Mouse (Mus musculus): ENCODE results near the gene Mta2. TPM values are rescaled to one million over a fixed set of nuclear protein-coding genes. Genes with fewer than 3 reads are reported as not detected.
"Not testable (repeated sequence)": the region's sequence is repeated elsewhere in the genome, so short reads cannot be mapped to it uniquely, and the experiment has no call there.

Mta2 gene
- polyA plus RNA-seq, 1 experiment from 2014 or later, result 192 TPM

GRCm38 (mm10) chr19:8953135-8954039, 11.7 kb downstream of the Mta2 start, which contains the start of gene Tut1:
Gene Tut1, plus strand, starts transcription at chr19:8953847.
- Histone ChIP-seq H3K4me1 (peaks cover 32% of the 10 kb centered on the region), H3K36me3 (peaks cover 68% of the 10 kb centered on the region), H3K9me3 (no peaks in the 10 kb centered on the region), H3K4me2 (replicated peaks) (peak within 1 kb of the TSS; percentile 94), H3K4me3 (peak within 1 kb of the TSS; percentile 85), H3K27me3 (no peaks in the 10 kb centered on the region), H3K9ac (replicated peaks) (peak within 1 kb of the TSS; percentile 63), H3K27ac (replicated peaks) (peak within 1 kb of the TSS; percentile 91)
- WGBS, result 4% methylated on average over 46 of the region's 46 CpGs
- peak; percentile 96 for ATAC-seq (ENCODE audit: low FRiP score, low read depth)

GRCm38 (mm10) chr19:8954171-8954570, 12.5 kb downstream of the Mta2 start:
- H3K4me1 ChIP-seq, result peaks cover 32% of the 10 kb centered on the region
- no peaks in the 10 kb centered on the region for H3K27me3 ChIP-seq
- H3K36me3 ChIP-seq, result peaks cover 65% of the 10 kb centered on the region
- H3K27ac ChIP-seq (replicated peaks), result peak overlapping the region; percentile 91
- H3K9ac ChIP-seq (replicated peaks), result peak overlapping the region; percentile 63
- H3K4me2 ChIP-seq (replicated peaks), result peak overlapping the region; percentile 94
- no peaks in the 10 kb centered on the region for H3K9me3 ChIP-seq
- WGBS, result 9% methylated on average over 9 of the region's 9 CpGs
- H3K4me3 ChIP-seq, result peak overlapping the region; percentile 85
- ATAC-seq (ENCODE audit: low FRiP score, low read depth), result no peak

- Histone ChIP-seq H3K4me2 (replicated peaks) (no peak overlapping the region), H3K4me3 (no peak overlapping the region), H3K27ac (replicated peaks) (no peak overlapping the region), H3K4me1 (peaks cover 10% of the 10 kb centered on the region), H3K9me3 (no peaks in the 10 kb centered on the region), H3K9ac (replicated peaks) (no peak overlapping the region), H3K27me3 (no peaks in the 10 kb centered on the region), H3K36me3 (peaks cover 82% of the 10 kb centered on the region)
- WGBS, result 90% methylated on average over 2 of the region's 2 CpGs
- ATAC-seq (ENCODE audit: low FRiP score, low read depth), result no peak
These were observed 20.6 kb downstream of the Mta2 start for GRCm38 (mm10) chr19:8962256-8962655.

GRCm38 (mm10) chr19:8965075-8965474, 23.4 kb downstream of the Mta2 start:
- Histone ChIP-seq H3K27me3 (no peaks in the 10 kb centered on the region), H3K9ac (replicated peaks) (0 out of 2 replicates have a peak overlapping the region, but pooled peaks have one; percentile 66), H3K9me3 (no peaks in the 10 kb centered on the region), H3K36me3 (peaks cover 77% of the 10 kb centered on the region), H3K4me3 (no peak overlapping the region), H3K27ac (replicated peaks) (no peak overlapping the region), H3K4me1 (peaks cover 24% of the 10 kb centered on the region), H3K4me2 (replicated peaks) (no peak overlapping the region)
- 88% methylated on average over 11 of the region's 11 CpGs for WGBS
- ATAC-seq (ENCODE audit: low FRiP score, low read depth), result no peak

GRCm38 (mm10) chr19:8965771-8966170, 24.1 kb downstream of the Mta2 start:
- 89% methylated on average over 8 of the region's 8 CpGs for WGBS
- peaks cover 24% of the 10 kb centered on the region for H3K4me1 ChIP-seq
- no peak overlapping the region for H3K4me3 ChIP-seq
- H3K4me2 ChIP-seq (replicated peaks), result peak overlapping the region; percentile 54
- H3K27me3 ChIP-seq, result no peaks in the 10 kb centered on the region
- H3K9ac ChIP-seq (replicated peaks), result peak overlapping the region; percentile 66; the same call in 1 of the 2 replicates
- no peaks in the 10 kb centered on the region for H3K9me3 ChIP-seq
- no peak for ATAC-seq (ENCODE audit: low FRiP score, low read depth)
- H3K27ac ChIP-seq (replicated peaks), result peak overlapping the region; percentile 78
- peaks cover 77% of the 10 kb centered on the region for H3K36me3 ChIP-seq

GRCm38 (mm10) chr19:8966198-8966589, 24.5 kb downstream of the Mta2 start:
- Histone ChIP-seq H3K4me2 (replicated peaks) (peak overlapping the region; percentile 54), H3K36me3 (peaks cover 77% of the 10 kb centered on the region), H3K4me3 (peak overlapping the region; percentile 63), H3K27ac (replicated peaks) (peak overlapping the region; percentile 78), H3K4me1 (peaks cover 24% of the 10 kb centered on the region), H3K9me3 (no peaks in the 10 kb centered on the region), H3K9ac (replicated peaks) (peak overlapping the region; percentile 66), H3K27me3 (no peaks in the 10 kb centered on the region)
- no peak for ATAC-seq (ENCODE audit: low FRiP score, low read depth)
- WGBS, result 52% methylated on average over 5 of the region's 5 CpGs

GRCm38 (mm10) chr19:8966590-8967372, 25.1 kb downstream of the Mta2 start, which contains the start of gene Eef1g:
Gene Eef1g, plus strand, starts transcription at chr19:8967041.
- Histone ChIP-seq H3K27me3 (no peaks in the 10 kb centered on the region), H3K4me3 (peak within 1 kb of the TSS; percentile 63), H3K36me3 (peaks cover 77% of the 10 kb centered on the region), H3K9me3 (no peaks in the 10 kb centered on the region), H3K4me2 (replicated peaks) (peak within 1 kb of the TSS; percentile 80), H3K27ac (replicated peaks) (peak within 1 kb of the TSS; percentile 85), H3K4me1 (peaks cover 24% of the 10 kb centered on the region), H3K9ac (replicated peaks) (peak within 1 kb of the TSS; percentile 84)
- peak; percentile 99 for ATAC-seq (ENCODE audit: low FRiP score, low read depth)
- WGBS, result under 1% methylated on average over 52 of the region's 52 CpGs

GRCm38 (mm10) chr19:8967373-8967743, 25.7 kb downstream of the Mta2 start:
- Histone ChIP-seq H3K9ac (replicated peaks) (peak overlapping the region; percentile 84), H3K36me3 (peaks cover 77% of the 10 kb centered on the region), H3K4me2 (replicated peaks) (peak overlapping the region; percentile 80), H3K4me1 (peaks cover 24% of the 10 kb centered on the region), H3K27me3 (no peaks in the 10 kb centered on the region), H3K4me3 (peak overlapping the region; percentile 63), H3K27ac (replicated peaks) (peak overlapping the region; percentile 85), H3K9me3 (no peaks in the 10 kb centered on the region)
- WGBS, result under 1% methylated on average over 8 of the region's 8 CpGs
- no peak; the same call in 1 of the 2 replicates for ATAC-seq (ENCODE audit: low FRiP score, low read depth)

GRCm38 (mm10) chr19:8967893-8968292, 26.2 kb downstream of the Mta2 start:
- H3K36me3 ChIP-seq, result peaks cover 77% of the 10 kb centered on the region
- peaks cover 24% of the 10 kb centered on the region for H3K4me1 ChIP-seq
- peak overlapping the region; percentile 84 for H3K9ac ChIP-seq (replicated peaks)
- 6% methylated on average over 9 of the region's 9 CpGs for WGBS
- no peaks in the 10 kb centered on the region for H3K27me3 ChIP-seq
- ATAC-seq (ENCODE audit: low FRiP score, low read depth), result no peak
- peak overlapping the region; percentile 63 for H3K4me3 ChIP-seq
- H3K9me3 ChIP-seq, result no peaks in the 10 kb centered on the region
- H3K27ac ChIP-seq (replicated peaks), result 0 out of 2 replicates have a peak overlapping the region, but pooled peaks have one; percentile 85
- peak overlapping the region; percentile 80 for H3K4me2 ChIP-seq (replicated peaks)

- not testable (repeated sequence) for H3K9ac ChIP-seq (replicated peaks); H3K9me3 ChIP-seq; H3K27ac ChIP-seq (replicated peaks); ATAC-seq (ENCODE audit: low FRiP score, low read depth); H3K27me3 ChIP-seq; H3K4me3 ChIP-seq; H3K4me2 ChIP-seq (replicated peaks)
- H3K36me3 ChIP-seq, result peaks cover 90% of the 10 kb centered on the region
- 88% methylated on average over 8 of the region's 8 CpGs for WGBS
- H3K4me1 ChIP-seq, result peaks cover 14% of the 10 kb centered on the region
These were observed 30.8 kb downstream of the Mta2 start for GRCm38 (mm10) chr19:8972491-8972890.

- no peak overlapping the region for H3K27ac ChIP-seq (replicated peaks)
- no peak overlapping the region for H3K9ac ChIP-seq (replicated peaks)
- no peak overlapping the region for H3K4me2 ChIP-seq (replicated peaks)
- ATAC-seq (ENCODE audit: low FRiP score, low read depth), result no peak
- peaks cover 98% of the 10 kb centered on the region for H3K36me3 ChIP-seq
- no peaks in the 10 kb centered on the region for H3K27me3 ChIP-seq
- no peak overlapping the region for H3K4me3 ChIP-seq
- H3K9me3 ChIP-seq, result no peaks in the 10 kb centered on the region
- 96% methylated on average over 1 of the region's 1 CpGs for WGBS
- H3K4me1 ChIP-seq, result no peaks in the 10 kb centered on the region
These were observed 33.0 kb downstream of the Mta2 start for GRCm38 (mm10) chr19:8974638-8975037.

- WGBS, result 97% methylated on average over 2 of the region's 2 CpGs
- H3K36me3 ChIP-seq, result peaks cover 97% of the 10 kb centered on the region
- no peak overlapping the region for H3K9ac ChIP-seq (replicated peaks)
- no peaks in the 10 kb centered on the region for H3K9me3 ChIP-seq
- no peaks in the 10 kb centered on the region for H3K27me3 ChIP-seq
- no peaks in the 10 kb centered on the region for H3K4me1 ChIP-seq
- H3K27ac ChIP-seq (replicated peaks), result no peak overlapping the region
- no peak for ATAC-seq (ENCODE audit: low FRiP score, low read depth)
- no peak overlapping the region for H3K4me3 ChIP-seq
- no peak overlapping the region for H3K4me2 ChIP-seq (replicated peaks)
These were observed 33.8 kb downstream of the Mta2 start for GRCm38 (mm10) chr19:8975491-8975890.
